Mouse (Mus musculus) testis, postnatal 10 days (tissue): ENCODE data around the gene Ublcp1.
"Not testable (repeated sequence)": the region's sequence is repeated elsewhere in the genome, so short reads cannot be mapped to it uniquely, and the experiment has no call there.

Experiments used
- DNase-seq: peaks from one replicate; pipeline ENCODE4 v3.0.0; 2021; ENCODE audit warnings: low spot score

Ublcp1 gene

DNA sequence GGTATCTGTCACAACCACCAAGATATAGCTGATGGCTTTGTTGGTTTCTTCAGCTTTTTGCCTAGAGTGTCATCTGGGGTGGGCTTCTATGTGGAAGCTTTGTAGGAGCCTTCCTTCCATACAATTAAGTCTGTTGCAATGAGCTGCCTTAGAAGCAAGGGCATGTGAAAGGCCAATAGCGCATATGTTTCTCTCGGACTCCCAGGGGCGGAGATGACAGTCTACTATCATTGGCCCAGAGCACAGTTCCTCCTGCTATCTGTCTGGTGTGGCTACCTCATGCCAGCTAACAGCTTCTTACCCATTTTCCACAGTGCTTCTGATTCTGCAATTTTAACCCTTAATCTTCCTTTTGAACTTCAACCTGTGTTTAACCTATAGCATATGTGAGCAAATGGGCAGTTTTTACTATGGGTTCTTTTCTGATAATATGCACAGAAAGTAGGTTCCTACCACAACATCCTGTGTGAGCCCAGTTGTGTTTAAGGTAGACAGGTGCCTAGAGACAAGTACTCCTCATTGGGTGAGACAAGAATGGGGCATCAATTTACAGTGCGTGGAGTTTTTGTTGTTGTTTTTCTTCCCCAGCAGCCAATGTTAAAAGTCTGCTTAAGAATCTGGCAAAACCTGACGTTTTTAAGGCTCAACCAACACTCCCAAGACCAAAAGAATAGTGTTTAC lies 24.5 kb upstream of the Ublcp1 start:
- DNase-seq = no peak

DNA sequence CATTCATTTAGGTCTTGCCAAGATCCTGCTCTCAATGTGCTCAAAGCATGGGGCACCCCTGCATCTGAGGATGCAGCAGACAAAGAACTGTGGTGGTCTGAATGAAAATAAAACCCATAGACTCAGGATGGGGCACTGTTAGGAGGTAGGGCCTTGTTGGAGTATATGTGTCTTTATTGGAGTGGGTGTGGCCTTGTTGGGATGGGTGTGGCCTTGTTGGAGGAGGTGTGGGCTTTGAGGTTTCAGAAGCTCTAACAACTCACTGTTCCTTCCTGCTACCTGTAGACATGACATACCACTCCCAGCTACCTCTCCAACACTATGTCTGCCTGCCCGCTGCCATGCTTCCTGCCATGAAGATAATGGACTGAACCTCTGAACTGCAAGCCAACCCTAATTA lies 18.8 kb upstream of the Ublcp1 start:
- no peak for DNase-seq

DNA sequence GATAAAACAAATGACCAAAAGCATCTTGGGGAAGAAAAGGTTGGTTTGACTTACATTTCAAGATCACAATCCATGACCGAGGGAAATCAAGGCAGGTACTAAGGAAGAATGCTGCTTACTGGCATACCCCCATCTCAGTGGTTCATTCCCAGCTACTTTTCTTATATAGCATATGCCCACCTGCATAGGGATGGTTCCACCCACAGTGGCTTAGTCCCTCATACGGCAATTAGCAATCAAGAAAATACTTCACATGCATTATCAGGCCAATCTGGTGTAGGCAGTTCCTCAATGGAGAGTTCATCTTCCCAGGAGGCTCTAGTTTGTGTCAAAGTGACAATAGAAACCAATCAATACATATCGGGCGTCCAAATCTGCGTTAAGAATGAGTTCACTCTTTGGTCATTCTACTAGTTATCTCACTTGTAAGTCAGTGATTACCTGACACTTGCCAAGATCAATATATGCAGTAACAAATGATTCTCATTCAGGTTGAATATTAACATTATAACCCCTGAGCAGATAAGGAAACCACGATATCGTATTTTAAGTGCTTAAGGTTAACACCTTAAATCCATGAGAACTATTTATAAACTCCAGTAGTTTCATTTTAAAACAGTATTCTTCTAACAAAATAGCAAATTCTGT lies 14.9 kb upstream of the Ublcp1 start:
- no peak for DNase-seq

DNA sequence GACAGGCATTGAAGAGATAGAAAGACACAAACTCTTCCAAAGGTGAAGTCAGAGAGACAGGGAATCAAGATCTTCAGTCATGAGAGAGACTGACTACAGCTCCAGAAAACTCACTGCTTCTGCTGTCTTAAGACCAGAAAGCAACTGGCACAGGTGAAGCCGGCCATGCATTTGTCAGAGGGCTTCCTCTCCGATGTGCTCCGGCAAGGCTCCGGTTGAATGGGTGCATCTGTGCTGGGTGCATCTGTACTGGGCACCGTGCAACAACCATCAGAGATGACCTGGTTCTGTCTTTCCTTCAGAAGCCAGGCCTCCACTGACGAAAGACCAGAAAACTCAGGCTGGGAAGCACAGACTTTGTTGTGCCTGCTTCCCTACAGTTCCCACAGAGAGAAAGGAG lies 9.9 kb upstream of the Ublcp1 start:
- DNase-seq = no peak

DNA sequence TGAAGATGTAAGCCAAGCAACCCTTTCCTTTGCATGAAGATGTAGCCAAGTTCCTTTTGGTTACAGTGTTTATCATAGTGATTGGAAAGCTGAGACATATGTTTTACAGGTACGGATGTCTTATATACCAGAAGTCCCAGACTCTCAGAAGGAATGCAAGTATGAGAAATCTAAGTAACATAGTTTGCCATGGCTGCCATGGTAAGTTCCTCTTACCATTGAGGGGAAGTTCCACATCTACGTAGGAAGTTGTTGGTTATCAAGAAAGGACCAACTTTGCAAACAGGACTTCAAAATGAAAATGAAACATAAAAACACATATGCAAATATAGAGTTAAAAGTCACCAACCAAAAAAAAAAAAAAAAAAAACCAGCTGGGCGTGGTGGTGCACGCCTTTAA lies 8.1 kb upstream of the Ublcp1 start:
- DNase-seq = no peak

DNA sequence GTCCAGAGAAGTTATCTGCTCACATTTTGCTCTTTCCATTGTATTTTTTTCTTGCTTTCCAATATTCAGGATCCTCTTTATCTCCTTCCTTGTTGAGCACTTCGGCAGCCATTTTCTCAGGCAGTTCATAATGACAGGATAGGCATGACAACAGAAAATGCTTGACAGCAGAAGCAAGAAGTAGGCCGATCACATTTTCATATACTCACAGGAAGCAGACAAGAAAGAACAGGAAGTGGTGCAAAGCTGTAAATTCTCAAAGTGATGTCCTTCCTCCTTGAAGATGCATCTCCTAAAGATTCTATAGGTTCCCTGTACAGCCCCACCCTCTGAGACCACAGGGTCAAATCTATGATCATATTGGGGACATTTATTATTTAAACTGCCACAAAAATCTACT lies 6.1 kb upstream of the Ublcp1 start:
- DNase-seq = no peak

DNA sequence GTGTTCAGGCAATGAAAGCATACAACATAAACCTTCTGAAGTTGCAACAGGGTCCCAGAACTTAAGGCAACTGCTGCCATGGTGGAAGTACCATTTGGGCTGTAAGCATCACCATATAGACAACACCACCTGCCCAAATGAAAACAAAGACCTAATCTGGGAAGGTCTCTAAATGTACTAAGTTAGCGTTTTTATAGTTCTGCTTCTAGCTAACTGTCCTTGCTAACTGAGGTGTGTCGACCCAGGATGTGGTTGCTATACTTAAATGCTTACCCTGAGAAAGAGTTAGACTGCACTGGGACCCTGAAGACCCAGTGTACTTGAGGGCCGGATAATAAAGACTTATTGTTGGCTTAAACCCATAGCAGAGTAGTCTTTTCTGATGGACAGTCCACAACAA lies 5.2 kb upstream of the Ublcp1 start:
- DNase-seq = no peak

DNA sequence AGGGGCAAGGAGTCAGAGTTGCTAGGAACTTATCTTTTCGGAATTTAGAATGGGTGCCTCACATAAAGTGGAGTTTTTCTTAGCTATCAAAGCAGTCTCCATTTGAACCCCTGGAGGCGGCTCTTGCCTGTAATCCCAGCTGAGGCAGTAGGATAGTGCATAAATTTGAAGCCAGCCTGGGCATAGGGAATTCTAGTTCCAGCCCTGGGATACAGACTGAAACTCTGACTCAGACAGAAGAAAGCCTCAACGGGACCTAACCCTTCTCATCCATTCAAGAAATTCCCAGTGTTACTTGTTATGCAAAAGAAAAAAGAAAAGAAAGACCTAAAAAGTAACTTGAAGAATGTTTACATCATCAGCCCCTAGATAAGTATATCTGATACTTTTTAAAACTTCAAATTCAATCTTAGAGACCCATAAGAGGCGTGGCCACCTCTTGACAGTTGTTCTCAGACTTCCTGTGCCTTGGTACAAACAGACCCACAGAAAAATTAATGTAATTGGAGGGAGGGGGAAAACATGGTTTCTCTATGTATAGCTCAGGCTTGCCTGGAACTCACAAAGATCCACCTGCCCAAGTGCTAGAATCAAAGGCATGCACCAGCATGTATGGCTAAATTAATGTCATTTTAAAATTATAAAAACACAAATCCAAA lies 1.2 kb upstream of the Ublcp1 start:
- no peak for DNase-seq

DNA sequence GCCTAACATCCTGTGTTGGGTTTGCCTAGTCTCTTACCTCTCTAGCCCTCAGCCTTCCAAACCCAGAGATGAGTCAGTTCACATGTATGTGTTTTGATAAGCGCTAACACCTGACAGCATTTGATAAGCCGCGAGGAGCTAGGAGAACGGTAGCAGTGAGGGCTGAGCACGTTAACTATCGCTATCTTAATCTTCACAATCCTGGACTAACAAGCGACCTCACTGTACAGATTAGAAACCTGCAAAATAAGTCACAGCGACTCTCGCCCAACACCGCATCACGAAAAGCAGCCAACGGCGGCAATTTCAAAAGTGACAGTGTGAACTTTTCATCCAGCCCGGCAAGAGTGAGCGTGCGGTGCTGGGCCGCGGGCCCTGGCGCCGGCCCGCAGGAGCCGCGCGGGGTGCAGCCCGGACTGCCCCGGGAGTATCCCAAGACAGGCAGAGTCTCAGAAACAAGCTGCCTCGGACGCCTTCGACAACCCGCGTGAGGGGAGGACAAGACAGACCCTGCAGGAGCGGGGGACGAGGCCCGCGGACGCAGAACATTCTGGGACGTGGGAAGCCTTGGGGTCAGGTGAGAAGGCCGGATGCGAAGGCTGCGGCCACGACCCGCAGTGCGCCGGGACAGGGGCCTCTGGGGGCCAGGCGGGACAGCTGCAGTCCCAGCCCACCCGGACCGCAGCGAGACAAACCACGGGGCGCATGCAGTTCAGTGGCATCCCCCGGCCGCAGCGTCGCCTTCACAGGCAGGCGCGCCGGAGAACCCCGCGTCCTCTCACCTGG lies 459 bp downstream of the Ublcp1 start:
- no peak for DNase-seq

DNA sequence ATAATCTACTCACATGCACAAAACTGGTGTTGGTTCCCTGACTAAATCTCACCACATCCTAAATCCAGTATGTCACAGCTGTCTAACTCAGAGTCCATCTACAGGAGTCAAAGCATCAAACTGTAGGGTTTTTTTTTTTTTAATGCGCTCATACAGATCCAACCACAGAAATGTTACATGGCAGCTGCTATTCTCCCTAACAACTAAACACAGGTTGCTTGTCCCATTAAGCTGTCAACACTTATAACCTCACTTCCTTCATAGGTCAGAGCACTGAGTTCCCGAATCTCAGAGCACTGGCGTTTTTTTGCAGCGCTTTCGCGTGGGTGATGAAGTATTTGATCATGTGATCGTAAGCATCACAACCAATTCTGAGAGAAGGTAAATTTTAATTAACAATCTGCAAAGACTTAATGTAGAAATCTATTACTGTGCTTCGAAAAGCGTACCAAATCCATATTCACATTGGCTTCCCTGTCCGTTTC lies 1.9 kb downstream of the Ublcp1 start:
- no peak for DNase-seq

DNA sequence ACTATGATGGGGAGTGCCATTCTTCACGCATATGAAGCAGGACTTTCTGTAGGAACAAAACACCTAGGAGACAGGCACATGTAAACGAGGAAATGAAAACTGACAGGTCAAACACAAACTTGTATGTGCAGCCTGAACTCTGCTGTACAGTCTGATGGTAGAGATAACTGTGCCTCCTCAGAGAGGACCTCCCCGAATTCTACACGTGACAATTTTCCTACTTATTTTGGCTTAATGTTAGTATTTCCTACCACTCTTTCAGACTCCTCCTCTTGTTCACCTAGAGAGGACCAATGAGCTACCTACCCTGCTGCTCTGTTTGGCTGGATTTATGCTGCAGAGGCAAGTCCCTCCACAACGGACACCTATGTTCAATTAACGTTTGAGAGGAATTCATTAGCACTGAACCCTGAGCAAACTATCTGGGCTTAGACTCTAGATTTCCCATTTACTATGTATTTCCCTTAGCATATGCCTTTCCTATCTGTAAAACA lies 3.3 kb downstream of the Ublcp1 start:
- no peak for DNase-seq

DNA sequence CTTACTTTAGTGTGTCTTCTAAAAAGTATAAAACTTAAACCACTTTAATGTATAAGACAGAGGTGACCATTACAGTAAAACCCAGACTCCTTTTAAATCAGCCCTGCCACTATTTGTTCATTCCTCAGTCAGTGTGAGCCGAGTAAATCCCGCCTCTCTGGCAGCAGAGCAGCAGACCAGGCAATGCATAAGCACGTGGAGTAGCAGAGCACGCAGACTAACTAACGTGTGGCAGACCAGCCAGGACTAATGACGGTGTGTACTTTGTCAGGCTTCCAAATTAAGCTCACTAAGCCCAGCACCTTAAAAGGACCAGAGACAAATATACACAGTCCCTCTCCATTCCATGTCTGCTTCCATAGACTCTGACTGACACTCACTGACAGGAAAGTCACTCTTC lies 8.8 kb downstream of the Ublcp1 start:
- DNase-seq = no peak

DNA sequence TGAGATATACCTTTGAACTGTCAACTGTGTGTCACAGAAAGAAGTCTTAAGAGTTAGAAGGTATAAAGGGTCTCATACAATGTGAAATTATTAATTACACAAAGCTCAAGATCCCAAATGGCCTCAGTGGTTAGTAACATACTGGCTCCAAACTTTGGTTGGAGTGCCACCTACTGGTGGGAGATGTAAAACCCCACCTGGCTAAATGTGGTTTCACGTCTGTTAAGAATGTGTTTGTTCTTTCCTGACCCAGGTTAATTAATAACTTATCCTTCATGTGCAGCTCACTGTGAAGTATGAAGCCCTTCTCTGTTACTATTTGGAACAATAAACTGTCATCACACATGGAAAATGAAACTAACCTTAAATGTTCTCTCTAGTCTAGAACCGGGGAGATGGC lies 16.9 kb downstream of the Ublcp1 start:
- peak; percentile 63 for DNase-seq

DNA sequence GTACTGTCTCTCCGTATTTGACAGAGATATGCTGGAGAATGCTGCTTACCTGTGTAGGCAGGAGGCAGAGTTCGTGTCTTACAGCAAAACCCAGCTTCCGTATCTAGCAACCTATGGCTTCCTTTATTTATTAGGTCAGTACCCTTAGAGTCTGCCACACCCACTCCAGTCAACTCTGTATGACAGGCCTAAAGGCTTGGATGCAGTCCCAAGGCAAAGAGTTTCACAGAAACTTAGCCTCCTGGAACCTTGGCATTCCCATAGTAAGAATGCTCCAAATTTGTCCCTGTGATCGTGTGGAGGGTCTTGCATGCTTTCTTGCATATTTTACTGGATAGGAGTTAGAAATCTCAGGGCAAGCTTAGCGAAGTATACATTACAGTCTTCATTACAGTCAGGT lies 18.3 kb downstream of the Ublcp1 start:
- DNase-seq = not testable (repeated sequence)

DNA sequence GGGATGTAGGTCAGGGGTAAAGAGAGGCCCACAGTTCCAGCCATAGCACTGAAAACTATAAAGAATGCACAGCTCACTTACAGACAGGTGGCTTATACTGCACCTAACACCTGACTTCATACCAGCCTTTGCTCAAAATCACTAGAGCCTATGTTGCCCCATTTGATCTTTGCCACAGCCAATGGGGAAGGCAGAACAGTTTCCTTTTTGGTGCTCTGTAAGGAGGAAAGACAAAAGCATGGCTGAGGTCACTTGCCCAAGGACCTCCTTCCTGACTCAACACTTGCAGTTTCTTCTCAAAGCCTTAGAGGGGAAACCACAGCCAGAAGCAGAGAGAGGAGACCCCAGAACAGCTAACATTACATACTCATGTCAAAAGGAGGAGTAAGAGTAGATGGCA lies 19.3 kb downstream of the Ublcp1 start:
- DNase-seq = no peak

DNA sequence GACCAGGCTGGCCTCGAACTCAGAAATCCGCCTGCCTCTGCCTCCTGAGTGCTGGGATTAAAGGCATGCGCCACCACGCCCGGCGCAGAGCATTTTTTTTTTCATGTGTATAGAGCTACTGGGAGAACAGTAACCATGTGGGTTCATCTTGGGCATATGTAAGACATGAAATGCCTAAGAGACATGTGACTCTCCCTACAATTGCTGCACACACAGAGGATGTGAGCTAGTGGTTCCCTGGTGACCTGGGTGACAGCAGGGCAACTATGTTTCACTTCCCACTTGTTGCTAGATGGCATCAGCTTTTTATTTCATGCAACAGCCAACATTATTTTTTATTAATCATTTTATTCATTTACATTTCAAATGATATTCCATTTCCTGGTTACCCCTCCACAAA lies 32.5 kb downstream of the Ublcp1 start:
- no peak for DNase-seq

DNA sequence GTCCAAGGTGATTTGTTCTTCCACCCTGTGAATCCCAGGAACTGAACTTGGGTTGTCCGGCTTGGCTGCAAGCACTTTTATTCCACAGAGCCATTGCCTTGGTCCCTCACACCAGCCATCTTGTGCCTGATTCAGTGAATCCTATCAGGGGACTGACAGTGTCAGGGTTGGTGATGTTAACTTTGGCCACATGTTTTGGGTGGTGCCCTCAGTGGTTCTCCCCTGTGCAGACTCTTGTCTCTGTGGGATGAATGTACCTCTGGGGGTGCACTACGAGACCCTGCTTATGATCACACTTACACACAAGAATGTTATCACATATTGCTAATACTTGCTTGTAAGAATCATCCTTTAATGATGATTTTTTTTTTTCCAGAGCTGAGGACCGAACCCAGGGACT lies 40.3 kb downstream of the Ublcp1 start:
- DNase-seq = no peak

DNA sequence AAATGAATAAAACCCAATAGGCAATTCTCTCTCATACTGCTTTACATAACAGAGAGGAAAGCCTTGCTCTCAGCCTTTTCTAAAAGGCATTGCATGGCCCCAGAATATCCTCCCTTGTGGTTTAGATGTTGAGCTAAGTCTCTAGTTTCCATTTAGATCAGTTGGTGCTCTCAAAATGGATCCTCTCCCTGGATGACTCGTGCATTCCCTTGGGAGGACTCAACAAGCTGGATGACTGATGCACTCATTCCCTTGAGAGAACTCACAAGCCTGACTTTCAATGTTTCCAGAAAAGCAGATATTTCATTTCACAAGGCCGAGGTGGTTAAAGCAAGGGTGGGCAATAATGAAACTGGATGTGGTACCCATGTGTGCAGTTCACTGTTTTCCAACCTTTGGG lies 42.3 kb downstream of the Ublcp1 start:
- no peak for DNase-seq

DNA sequence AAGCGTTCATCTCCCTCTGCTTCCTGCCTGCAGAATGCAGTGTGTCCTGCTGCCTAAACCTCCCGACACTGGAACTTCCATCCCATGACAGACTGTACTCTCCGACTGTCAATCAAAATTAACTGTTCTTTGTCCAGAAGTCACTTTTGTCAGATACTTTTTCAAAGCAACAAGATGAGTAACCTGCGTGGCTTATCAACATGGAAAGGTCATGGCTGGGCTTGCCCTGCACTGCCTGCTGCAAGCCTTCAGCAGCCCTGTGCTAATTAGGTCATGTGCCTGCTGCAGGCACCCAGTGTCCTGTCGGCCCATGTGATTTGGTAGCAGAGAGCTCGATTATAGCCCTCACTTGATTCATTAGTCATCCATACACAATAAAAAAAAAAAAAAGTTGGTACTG lies 44.7 kb downstream of the Ublcp1 start:
- no peak for DNase-seq

DNA sequence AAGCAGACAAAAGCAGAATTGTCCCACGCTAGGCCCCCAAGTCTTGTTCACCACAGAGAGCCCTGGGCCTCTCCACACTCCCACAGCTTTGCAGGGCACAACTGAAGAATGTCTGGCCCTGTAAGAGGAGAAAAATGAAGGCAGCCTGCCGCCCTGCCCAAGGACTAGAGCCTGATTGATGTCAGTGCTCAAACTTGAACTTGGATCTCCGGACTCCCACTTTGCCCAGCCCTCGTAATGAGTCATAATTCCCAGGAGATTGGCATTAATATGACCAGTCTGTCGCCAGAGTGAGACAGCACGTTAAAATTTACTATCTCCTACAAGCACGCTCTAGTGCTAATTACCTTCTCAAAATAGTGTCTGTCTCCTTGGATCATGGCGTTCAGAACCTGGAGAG lies 45.3 kb downstream of the Ublcp1 start:
- DNase-seq = no peak

DNA sequence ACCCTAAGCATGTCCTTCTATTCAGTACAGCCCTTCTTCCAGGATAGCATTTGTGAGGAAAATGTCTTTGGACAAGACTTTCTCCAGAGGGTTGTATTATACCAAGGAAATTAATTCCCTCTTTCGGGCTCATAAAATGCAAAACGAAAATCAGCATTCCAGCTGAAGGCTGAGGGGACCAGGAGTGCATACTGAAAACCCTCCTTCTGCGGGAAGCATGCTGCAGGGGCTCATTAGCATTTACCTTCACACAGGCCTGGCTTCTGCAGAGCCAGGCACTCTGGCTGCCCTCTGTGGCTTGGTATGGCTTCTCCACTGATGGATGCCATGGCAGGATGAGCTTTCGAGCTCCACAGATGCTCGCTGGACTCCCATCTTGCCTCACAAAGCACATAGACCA lies 46.3 kb downstream of the Ublcp1 start:
- no peak for DNase-seq

DNA sequence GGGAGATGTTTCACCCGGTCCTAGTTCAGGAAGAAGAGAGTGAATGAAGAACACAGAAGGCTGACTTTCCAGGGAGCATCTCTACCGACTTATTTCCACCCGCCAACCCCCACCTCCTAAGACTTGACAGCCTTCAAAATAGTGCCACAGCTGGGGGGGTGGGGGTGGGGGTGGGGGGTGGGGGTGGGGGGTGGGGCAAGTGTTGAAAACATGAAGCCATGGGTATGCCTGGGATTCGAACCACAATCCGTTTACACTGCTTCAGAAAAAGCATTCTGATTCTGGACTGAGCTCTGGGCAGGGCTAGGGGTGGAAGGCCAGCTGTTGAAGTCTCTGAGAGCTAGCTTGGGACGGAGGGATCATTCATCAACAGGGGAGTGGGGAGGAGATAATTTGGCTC lies 47.0 kb downstream of the Ublcp1 start:
- no peak for DNase-seq
